Mouse (Mus musculus) neural tube, embryonic 11.5 days (tissue): ENCODE measurements around the gene Gpr176. TPM values are rescaled to one million over a fixed set of nuclear protein-coding genes. Genes with fewer than 3 reads are reported as not detected.
"Not testable (repeated sequence)": the region's sequence is repeated elsewhere in the genome, so short reads cannot be mapped to it uniquely, and the experiment has no call there.

Source experiments
- ATAC-seq: fragments of 200-750 bp; cut with Nextera tagmentation; 2 replicates; pipeline ENCODE4 v1.8.0; 2017; ENCODE audit warnings: moderate number of reproducible peaks, mild to moderate bottlenecking, moderate TSS enrichment, moderate library complexity; ENCODE audit not compliant: insufficient read depth, low FRiP score, low TSS enrichment
- DNase-seq: peaks from one replicate; pipeline ENCODE4 v3.0.0-alpha.2; 2015; ENCODE audit warnings: low spot score
- H3K27ac ChIP-seq: fragments of 300-500 bp; sonication (generic); 2 replicates; pipeline ENCODE4 v1.5.1; 2014; ENCODE audit warnings: low read depth, mild to moderate bottlenecking, low read length
- H3K27me3 ChIP-seq: fragments of 300-500 bp; sonication (generic); 2 replicates; pipeline ENCODE4 v1.6.1; 2014; ENCODE audit warnings: mild to moderate bottlenecking, low read length, mixed read lengths; ENCODE audit not compliant: control insufficient read depth, insufficient read depth
- H3K36me3 ChIP-seq: fragments of 300-500 bp; sonication (generic); 2 replicates; pipeline ENCODE4 v1.6.1; 2014; ENCODE audit warnings: mild to moderate bottlenecking, low read length, moderate library complexity, mixed read lengths; ENCODE audit not compliant: control insufficient read depth, insufficient read depth
- H3K4me1 ChIP-seq: fragments of 300-500 bp; sonication (generic); 2 replicates; pipeline ENCODE4 v1.6.1; 2014; ENCODE audit warnings: low read length, mixed read lengths; ENCODE audit not compliant: control insufficient read depth, insufficient read depth
- H3K4me2 ChIP-seq: fragments of 300-500 bp; sonication (generic); 2 replicates; pipeline ENCODE4 v1.6.1; 2014; ENCODE audit warnings: low read depth, mild to moderate bottlenecking, moderate library complexity
- H3K4me3 ChIP-seq: fragments of 300-500 bp; sonication (generic); 2 replicates; pipeline ENCODE4 v1.5.1; 2014; ENCODE audit warnings: low read depth, low read length
- H3K9ac ChIP-seq: fragments of 300-500 bp; sonication (generic); 2 replicates; pipeline ENCODE4 v1.6.1; 2014; ENCODE audit warnings: mild to moderate bottlenecking, low read length
- H3K9me3 ChIP-seq: fragments of 300-500 bp; sonication (generic); 2 replicates; pipeline ENCODE4 v1.6.1; 2016; ENCODE audit warnings: low read length; ENCODE audit not compliant: control insufficient read depth
- WGBS: fragments of 180-500 bp; shearing (Covaris S2); extraction: QIAGEN DNeasy Blood & Tissue Kit; methylation state at CpG from one replicate; pipeline ENCODE4 v1.1.7; 2014; 5-methylcytosine and 5-hydroxymethylcytosine counted together
- polyA plus RNA-seq: library from polyadenylated mRNA; unstranded; fragments of >200 nt; fragmentation: Nextera tagmentation; extraction: Ambion mirVana; gene quantifications from 2 replicates; pipeline ENCODE4 v1.2.1, GENCODE M21; 2014

The Gpr176 gene
- polyA plus RNA-seq, 1 experiment from 2014 or later: 1.2 TPM

- DNase-seq: no peak
Observed at GRCm38 (mm10) chr2:118301041-118301545, 72.1 kb downstream of the Gpr176 start.

GRCm38 (mm10) chr2:118299981-118300380 is 73.2 kb downstream of the Gpr176 start:
- no peak overlapping the region for H3K9ac ChIP-seq
- H3K4me1 ChIP-seq: no peaks in the 10 kb centered on the region
- DNase-seq (no peak), ATAC-seq (no peak)
- no peaks in the 10 kb centered on the region for H3K9me3 ChIP-seq
- H3K4me3 ChIP-seq: no peak overlapping the region
- 93% methylated on average over 2 of the region's 2 CpGs for WGBS
- no peaks in the 10 kb centered on the region for H3K27me3 ChIP-seq
- no peak overlapping the region for H3K4me2 ChIP-seq
- H3K27ac ChIP-seq: no peak overlapping the region
- H3K36me3 ChIP-seq: no peaks in the 10 kb centered on the region

More at GRCm38 (mm10) chr2:118301041-118301545, 72.1 kb downstream of the Gpr176 start:
- no peak overlapping the region for H3K9ac ChIP-seq
- H3K27ac ChIP-seq: no peak overlapping the region
- no peaks in the 10 kb centered on the region for H3K9me3 ChIP-seq
- WGBS: 84% methylated on average over 8 of the region's 8 CpGs
- no peak overlapping the region for H3K4me2 ChIP-seq
- ATAC-seq: no peak
- no peaks in the 10 kb centered on the region for H3K4me1 ChIP-seq
- H3K4me3 ChIP-seq: no peak overlapping the region
- H3K36me3 ChIP-seq: no peaks in the 10 kb centered on the region
- H3K27me3 ChIP-seq: no peaks in the 10 kb centered on the region

- Histone ChIP-seq H3K9me3 (no peaks in the 10 kb centered on the region), H3K4me3 (no peak overlapping the region), H3K27me3 (no peaks in the 10 kb centered on the region), H3K9ac (no peak overlapping the region), H3K4me1 (no peaks in the 10 kb centered on the region), H3K27ac (no peak overlapping the region), H3K36me3 (no peaks in the 10 kb centered on the region), H3K4me2 (no peak overlapping the region)
- no peak for DNase-seq
- no peak for ATAC-seq
- 64% methylated on average over 4 of the region's 4 CpGs for WGBS
Observed at GRCm38 (mm10) chr2:118298601-118299000, 74.6 kb downstream of the Gpr176 start.

GRCm38 (mm10) chr2:118297966-118298365 is 75.3 kb downstream of the Gpr176 start:
- no peaks in the 10 kb centered on the region for H3K27me3 ChIP-seq
- H3K27ac ChIP-seq: no peak overlapping the region
- H3K4me2 ChIP-seq: no peak overlapping the region
- no peak overlapping the region for H3K4me3 ChIP-seq
- ATAC-seq (no peak), DNase-seq (no peak)
- no peaks in the 10 kb centered on the region for H3K36me3 ChIP-seq
- no peaks in the 10 kb centered on the region for H3K9me3 ChIP-seq
- H3K9ac ChIP-seq: no peak overlapping the region
- WGBS: 80% methylated on average over 2 of the region's 2 CpGs
- no peaks in the 10 kb centered on the region for H3K4me1 ChIP-seq

- WGBS: 80% methylated on average over 7 of the region's 7 CpGs
- H3K27ac ChIP-seq: no peak overlapping the region
Observed at GRCm38 (mm10) chr2:118295505-118295904, 77.7 kb downstream of the Gpr176 start.

GRCm38 (mm10) chr2:118293583-118293982 is 79.6 kb downstream of the Gpr176 start:
- Histone ChIP-seq H3K27ac (no peak overlapping the region), H3K4me1 (no peaks in the 10 kb centered on the region), H3K9me3 (no peaks in the 10 kb centered on the region), H3K4me3 (no peak overlapping the region), H3K27me3 (no peaks in the 10 kb centered on the region), H3K36me3 (no peaks in the 10 kb centered on the region), H3K4me2 (no peak overlapping the region), H3K9ac (no peak overlapping the region)
- ATAC-seq (no peak), DNase-seq (no peak)
- WGBS: 82% methylated on average over 5 of the region's 5 CpGs

More at GRCm38 (mm10) chr2:118295505-118295904, 77.7 kb downstream of the Gpr176 start:
- no peak overlapping the region for H3K4me3 ChIP-seq
- ATAC-seq: no peak
- H3K4me1 ChIP-seq: no peaks in the 10 kb centered on the region
- no peak overlapping the region for H3K4me2 ChIP-seq
- no peak overlapping the region for H3K9ac ChIP-seq
- H3K27me3 ChIP-seq: no peaks in the 10 kb centered on the region
- no peaks in the 10 kb centered on the region for H3K36me3 ChIP-seq
- DNase-seq: no peak
- no peaks in the 10 kb centered on the region for H3K9me3 ChIP-seq

- not testable (repeated sequence) for H3K4me1 ChIP-seq, ATAC-seq, H3K4me2 ChIP-seq, H3K27me3 ChIP-seq, H3K36me3 ChIP-seq, H3K27ac ChIP-seq, H3K9me3 ChIP-seq, H3K4me3 ChIP-seq, H3K9ac ChIP-seq, DNase-seq
- WGBS: 88% methylated on average over 7 of the region's 7 CpGs
Observed at GRCm38 (mm10) chr2:118289066-118289460, 84.2 kb downstream of the Gpr176 start.

GRCm38 (mm10) chr2:118288326-118289065 is 84.7 kb downstream of the Gpr176 start:
- DNase-seq (no peak), ATAC-seq (no peak)
- Histone ChIP-seq H3K9ac (no peak overlapping the region), H3K27me3 (no peaks in the 10 kb centered on the region), H3K36me3 (no peaks in the 10 kb centered on the region), H3K9me3 (no peaks in the 10 kb centered on the region), H3K27ac (no peak overlapping the region), H3K4me3 (no peak overlapping the region), H3K4me1 (no peaks in the 10 kb centered on the region), H3K4me2 (no peak overlapping the region)
- WGBS: 90% methylated on average over 9 of the region's 9 CpGs

GRCm38 (mm10) chr2:118287678-118288077 is 85.5 kb downstream of the Gpr176 start:
- no peaks in the 10 kb centered on the region for H3K36me3 ChIP-seq
- 87% methylated on average over 4 of the region's 4 CpGs for WGBS
- DNase-seq (no peak), ATAC-seq (no peak)
- no peak overlapping the region for H3K27ac ChIP-seq
- H3K9me3 ChIP-seq: no peaks in the 10 kb centered on the region
- H3K27me3 ChIP-seq: no peaks in the 10 kb centered on the region
- no peak overlapping the region for H3K9ac ChIP-seq
- no peak overlapping the region for H3K4me2 ChIP-seq
- no peak overlapping the region for H3K4me3 ChIP-seq
- no peaks in the 10 kb centered on the region for H3K4me1 ChIP-seq
